Mouse (Mus musculus) retina, postnatal 1 day (tissue): ENCODE data around the gene Ccdc173.

Experiments
- DNase-seq: peaks from one replicate; pipeline ENCODE4 v3.0.0-alpha.2; 2012

Ccdc173 gene

DNA sequence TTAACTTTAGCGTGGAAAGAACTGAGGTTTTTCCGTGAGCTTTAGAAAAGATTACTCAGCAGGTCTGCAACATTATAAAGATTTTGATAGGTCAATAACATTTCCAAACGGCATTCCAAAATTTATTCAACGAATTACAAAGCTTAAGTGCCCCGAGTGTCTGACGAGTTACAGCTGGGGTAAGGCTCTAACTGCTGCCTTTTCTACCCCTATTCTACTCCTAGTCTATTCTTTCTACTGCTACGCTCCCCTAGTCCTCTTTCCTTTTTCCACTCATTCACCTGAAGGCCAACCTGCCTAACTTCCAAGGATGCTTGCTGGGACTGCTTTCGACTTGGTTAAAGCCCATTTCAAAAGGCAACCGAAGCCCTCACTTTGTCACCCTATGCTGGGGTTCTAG, 401 bp downstream of the Ccdc173 start:
- no peak for DNase-seq

DNA sequence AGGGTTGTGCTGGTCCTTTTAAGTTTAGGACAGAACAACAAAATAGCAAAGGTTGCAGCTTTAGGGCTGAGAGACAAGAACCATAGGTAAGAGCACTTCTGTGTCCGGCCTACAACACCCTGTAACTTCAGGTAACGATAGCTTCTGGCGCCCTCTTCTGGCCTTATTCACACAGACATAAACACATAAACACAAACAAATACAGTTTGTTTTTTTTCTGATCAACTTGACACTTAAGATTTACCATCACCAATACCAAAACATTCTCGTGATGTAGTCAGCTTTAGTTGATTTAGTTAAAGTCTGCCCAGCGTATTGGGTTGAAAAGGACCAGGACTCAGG, 10.6 kb downstream of the Ccdc173 start:
- peak; percentile 33 for DNase-seq

DNA sequence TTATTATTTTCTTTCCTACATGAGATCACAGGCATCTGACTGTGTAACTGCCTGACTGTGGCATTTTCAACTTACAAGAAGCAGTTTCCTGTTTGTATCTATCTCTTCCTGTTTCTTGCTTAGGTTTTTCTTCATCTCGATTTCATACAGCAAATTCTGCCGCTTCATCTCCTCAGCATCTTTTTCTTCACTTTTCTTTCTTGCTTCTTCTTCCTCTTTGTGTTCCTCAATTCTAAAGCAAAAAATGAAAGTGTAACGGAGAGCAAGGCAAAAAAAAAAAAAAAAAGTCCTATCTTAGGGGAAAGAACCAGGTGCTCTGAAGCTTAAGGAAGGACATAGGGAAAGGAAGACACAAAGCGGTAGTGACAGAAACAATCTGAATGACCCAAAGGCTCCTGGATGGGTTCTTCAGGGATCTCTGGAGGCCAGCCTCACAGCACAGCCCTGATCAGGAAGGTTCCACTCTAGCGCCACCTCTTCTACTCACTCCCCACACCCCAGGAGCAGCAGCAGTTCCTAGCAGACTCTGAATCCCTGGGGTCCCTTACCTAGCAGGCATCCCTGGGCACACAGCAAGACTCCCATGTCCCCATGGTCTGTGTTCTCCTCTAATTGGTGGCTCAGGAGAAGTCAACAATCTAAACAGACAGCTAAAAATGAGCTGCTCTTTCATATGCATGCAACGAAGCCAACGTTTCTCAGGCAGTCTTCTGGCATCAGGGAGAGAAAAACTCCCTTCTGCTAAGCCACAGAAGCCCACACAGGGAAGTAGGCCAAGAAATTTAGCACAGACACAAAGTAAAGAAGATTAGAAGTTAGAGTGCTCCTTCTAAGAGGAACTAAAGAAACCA, 11.2 kb downstream of the Ccdc173 start:
- no peak for DNase-seq

DNA sequence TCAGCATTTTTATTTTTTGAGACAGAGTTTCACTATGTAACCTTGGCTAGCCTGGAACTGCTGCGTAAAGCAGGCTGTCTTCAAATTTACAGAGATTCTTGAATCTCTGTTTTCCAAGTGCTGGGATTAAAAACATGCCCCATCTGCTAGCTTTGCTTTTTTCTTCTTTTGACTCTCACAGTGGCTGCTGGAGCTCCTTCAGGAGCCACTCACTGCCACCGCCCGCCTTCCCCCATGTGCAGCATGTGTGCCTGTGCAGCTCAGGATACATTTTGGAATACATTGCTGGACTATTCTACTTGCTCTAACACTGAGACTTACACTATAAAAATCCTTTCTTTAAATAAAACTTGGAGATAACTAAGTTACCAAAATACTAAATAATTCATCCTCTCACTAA, 16.0 kb downstream of the Ccdc173 start:
- DNase-seq: no peak

DNA sequence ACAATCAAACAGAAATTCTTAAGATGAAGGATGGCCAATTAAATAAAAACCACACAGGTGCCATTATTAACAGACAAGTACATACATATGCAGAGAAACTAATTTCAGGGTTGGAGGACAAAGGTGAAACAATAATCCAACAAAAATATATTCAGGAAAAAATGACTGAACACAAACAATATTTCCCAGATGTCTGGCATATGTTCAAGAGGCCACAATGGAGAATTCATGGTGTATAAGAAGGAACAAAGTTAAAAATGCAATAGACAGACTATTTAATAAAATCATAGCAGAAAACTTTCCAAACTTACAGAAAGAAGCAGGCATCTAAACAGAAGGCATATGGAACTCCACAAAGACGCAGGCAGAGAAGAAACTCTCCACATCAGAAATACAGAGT, 24.7 kb downstream of the Ccdc173 start:
- DNase-seq: no peak

DNA sequence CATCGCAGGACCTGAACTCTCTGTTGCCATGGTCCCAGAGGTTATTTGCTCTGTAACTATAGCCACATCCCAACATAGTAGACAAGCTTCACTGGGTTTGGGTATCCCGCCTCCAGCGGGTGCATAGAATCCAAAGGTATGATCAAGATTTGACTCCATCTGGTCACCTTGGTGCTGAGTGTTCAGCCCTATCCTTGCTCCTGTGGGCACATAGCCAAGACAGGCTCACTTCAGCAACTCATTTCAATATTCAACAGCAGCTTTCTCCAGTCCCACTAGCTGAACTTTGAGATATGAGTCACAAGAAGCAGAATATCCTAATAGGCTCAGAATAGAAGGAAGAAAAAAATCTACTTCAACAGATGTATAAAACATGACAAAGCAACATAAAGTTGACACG, 26.0 kb downstream of the Ccdc173 start:
- DNase-seq: no peak

DNA sequence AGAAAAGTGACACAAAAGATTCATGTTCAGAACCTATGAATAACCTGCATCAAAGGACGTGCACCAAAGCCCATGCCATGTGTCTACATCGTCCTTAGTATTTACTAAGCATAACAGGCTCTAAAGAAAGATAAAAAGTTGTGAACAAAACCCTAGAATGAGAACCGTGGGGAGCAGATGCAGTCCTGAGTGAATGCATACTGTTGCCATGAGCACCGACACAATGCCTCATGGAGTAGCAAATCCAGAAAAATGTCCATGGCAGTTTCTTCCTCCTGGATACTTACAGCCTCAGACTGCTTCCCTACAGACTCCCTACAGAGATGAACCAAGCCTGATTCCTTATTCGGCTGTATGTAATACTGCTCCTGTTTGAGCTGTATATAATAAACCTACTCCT, 28.4 kb downstream of the Ccdc173 start:
- no peak for DNase-seq

DNA sequence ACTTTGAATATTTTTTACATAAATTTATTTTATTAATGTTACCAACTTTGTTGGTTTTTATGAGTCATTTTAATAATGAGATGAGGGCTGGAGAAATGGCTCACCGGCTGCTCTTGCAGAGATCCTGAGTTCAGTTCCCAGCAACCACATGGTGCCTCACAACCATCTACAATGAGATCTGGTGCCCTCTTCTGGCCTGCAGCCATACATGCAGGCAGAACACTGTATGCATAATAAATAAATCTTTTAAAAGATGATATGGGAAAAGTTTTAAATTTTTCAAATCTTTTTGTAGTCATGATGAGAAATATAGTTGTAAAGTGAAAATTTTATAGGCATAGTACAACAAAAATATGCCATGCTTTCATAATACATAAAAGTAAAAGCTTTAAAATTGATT, 44.3 kb downstream of the Ccdc173 start:
- DNase-seq: no peak

DNA sequence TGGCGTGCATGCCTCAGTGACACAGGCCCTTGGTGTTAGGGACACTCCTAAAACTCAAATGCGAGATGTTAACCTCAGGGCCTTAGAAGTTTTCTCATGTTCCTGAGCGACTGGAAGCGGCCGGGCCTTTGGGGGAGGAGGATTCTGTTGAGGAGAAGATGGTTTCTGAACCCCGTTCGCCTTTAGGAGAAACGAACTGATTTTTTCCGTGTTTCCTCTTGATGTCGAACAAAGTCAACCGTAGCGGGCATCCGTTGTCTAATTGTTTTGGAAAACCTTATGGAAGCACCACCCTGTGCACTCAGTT, 65.9 kb downstream of the Ccdc173 start:
- no peak for DNase-seq

DNA sequence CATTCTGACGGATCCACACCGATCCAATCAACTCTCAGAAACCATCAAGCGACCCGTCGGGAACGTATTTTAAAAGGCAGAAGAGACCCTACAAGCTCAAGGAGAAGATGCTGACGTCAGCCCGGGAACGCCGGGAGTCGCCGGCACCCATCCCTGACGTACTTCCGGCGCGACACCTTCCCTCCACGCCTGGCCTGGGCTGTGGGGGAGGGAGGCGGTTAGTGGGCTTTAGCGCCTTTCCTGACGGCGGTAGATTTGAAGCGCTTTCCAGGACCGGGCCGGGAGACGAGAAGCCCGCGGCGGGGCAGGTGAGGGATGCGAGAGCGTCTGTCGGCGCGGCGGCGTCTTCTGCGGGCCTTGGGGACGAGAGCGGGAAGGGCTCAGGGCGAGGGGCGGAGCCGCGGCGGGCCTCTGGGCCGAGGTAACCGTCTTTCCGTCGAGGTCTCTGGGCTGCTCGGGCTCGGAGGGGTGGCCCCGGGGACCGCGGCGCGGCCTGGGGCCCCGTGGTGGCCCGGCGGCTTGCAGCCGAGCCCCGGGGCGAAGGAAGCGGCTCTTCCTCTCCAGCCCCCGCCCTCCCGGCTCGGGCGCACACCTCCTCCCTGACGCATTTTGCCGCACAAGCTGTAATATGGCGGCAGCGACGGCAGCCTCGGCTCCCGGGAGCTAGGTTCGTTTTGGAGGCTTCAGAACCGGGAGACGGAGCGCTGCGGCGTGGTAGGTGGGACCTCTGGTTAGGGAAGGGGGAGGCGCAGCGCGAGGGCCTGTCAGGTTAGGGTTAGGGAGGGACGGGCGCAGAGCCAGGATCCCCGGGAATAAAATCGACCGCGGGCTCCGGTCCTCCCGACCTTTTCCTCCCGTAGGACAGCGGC, 66.5 kb downstream of the Ccdc173 start:
- peak; percentile 96 for DNase-seq

DNA sequence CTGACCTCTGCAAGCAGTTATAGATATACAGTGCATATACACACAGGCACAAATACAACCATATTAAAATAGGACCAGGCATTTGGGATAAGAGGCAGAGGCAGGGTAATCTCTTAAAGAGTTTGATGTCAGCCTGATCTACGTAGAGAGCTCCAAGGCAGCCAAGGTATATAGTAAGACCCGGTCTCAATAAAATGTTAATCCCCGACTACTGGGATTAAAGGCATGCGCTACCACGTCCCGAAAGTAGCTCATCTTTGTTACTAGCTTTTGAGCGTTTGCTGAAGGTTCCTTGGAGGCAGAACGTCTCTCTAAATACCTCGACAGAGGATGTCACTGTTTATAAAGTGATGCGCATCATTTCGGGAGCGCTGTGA, 67.1 kb downstream of the Ccdc173 start, which contains the start of gene Ppig:
Ppig (plus strand) TSS at position 273 of the 377 bp plus-strand sequence.
- no peak for DNase-seq

DNA sequence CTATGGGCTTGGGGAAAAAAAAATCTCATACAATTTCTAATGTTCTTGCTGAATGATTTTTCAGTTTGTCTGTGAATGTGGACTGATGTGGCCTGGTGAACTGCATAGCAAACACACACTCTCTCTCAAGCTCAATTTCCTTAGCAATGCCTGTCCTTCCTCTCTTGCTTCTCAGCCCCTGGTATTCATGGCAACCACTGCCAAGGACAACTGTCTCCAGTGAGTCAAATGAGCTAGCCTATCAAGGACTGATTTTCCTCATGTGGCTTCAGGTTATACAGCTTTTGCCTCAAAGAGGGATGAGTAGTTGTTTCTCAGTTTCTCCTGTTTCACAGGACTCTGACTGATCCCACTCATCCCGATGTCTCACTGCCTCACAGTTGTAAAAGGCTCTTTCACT, 70.3 kb downstream of the Ccdc173 start:
- DNase-seq: no peak

DNA sequence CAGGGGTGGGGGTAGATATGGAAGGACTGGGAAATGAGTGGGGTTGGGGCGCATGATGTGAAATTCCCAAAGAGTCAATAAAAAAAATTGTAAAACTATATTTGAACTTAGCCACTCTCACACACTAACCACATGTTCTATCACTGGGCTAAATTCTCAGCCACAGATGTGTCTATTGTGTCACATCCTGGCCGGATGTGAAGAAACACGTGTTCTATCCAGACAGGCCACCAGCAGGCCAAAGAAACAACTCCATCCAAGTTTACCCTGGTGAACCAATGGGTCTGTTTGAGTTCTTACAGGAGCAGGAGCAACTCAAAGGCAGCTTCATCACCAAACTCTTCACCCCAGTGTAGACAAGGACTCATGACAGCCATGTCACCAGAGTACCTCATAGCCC, 72.9 kb downstream of the Ccdc173 start:
- no peak for DNase-seq

DNA sequence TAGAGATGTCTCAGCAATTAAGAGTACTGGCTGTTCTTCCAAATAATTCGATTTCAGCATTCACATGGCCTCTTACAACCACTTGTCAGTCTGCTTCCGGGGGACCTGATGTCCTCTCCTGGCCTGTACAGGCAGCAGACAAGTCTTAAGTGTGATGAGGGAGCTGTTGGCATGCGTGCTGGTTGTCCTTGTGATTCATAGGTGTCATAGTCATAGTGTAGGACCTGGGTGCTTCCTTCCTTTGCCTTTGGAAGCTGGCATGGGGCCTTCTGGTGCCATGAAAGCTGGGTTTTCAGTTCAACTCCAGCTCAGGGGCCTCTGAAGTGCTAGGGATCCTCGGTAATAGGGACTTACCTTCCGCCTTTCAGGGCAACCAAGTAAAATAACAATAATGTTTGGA, 75.2 kb downstream of the Ccdc173 start:
- no peak for DNase-seq

DNA sequence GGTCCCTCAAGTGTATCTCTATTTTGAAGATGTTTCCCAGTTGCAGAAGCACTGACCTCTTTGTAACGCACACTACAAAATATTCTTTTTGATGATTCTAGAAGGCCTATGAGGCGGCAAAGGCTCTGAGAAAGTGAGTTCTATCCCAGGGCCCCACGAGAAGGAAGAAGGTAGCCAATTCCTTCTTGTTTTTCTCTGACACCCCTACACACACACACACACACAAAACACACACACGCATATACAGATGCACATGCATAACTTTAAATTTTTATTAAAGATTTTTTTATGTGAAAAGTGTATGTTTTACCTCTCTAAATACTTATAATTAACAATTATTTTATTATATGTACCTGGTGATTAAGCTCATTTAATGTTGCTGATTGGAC, 75.8 kb downstream of the Ccdc173 start:
- DNase-seq: no peak

DNA sequence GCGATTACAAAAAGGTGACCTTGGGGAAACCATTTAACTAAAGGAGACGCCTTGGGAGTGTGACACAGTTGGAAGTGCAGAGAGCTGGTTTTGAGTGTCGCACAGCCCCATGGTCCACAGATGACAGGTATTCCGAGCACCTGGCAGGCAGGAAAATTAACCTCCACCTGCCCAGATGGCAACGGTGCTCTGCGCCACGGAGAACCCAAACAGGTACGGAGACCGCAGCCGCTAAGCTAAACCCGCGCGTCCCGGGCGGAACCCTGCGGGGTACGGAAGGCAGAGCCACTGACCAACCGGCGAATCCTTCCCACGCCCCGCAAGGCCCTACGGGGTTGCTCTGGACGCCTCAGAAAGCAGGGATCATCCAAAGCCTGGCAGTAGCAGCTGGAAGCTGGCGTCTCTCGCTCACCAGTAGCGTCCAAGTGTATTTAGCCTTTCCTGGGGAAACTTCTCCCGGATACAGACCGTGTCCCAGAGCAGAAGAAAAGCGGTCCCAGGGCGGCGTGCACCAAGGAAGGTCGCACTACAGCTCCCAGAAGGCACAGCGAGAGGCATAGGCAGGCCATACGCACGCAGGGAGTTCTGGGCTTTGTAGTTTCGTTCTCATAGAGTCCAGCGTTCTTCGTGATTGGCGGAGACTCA, 76.3 kb downstream of the Ccdc173 start, which contains the start of gene Fastkd1:
Fastkd1 (minus strand) TSS at position 536 of the 645 bp plus-strand sequence.
- peak; percentile 92 for DNase-seq

DNA sequence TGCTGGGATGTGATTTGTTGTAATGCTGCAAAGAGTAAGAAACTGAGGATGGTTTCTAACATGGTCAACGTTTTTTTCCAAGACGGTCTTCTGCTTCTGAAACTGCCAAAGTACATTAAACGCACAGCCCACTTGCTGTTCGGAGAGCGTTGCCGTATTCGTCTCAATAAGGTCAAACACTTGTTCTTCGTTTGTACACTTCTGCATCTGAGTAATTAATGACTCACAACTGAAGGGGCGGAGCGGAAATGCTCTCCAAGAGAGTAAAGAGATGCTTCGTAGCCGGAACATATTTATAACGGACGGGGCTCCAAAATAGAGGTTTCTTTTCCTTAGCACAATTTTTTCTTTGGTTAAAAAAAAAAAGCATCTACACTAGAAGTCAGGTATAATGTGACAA, 77.2 kb downstream of the Ccdc173 start:
- no peak for DNase-seq
